Mouse (Mus musculus) kidney, adult 18-20 months (tissue): ENCODE measurements around the gene Cdk5.
A peak's percentile ranks its signal among the peaks of the same experiment; 100 is the strongest.
"Not testable (repeated sequence)": the region's sequence is repeated elsewhere in the genome, so short reads cannot be mapped to it uniquely, and the experiment has no call there.

Experiments
- DNase-seq: peaks from one replicate; pipeline ENCODE4 v3.0.0; 2021

Cdk5 gene

DNA sequence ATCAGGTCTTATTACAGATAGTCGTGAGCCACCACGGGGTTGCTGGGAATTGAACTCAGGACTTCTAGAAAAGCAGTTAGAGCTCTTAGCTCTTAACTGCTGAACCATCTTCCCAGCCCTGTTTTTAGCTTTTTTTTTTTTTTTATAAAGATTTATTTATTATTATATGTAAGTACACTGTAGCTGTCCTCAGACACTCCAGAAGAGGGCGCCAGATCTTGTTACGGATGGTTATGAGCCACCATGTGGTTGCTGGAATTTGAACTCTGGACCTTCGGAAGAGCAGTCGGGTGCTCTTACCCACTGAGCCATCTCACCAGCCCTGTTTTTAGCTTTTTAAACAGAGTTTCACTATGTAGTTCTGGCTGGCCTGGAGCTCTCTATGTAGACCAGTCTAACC, 27.1 kb downstream of the Cdk5 start:
- not testable (repeated sequence) for DNase-seq

DNA sequence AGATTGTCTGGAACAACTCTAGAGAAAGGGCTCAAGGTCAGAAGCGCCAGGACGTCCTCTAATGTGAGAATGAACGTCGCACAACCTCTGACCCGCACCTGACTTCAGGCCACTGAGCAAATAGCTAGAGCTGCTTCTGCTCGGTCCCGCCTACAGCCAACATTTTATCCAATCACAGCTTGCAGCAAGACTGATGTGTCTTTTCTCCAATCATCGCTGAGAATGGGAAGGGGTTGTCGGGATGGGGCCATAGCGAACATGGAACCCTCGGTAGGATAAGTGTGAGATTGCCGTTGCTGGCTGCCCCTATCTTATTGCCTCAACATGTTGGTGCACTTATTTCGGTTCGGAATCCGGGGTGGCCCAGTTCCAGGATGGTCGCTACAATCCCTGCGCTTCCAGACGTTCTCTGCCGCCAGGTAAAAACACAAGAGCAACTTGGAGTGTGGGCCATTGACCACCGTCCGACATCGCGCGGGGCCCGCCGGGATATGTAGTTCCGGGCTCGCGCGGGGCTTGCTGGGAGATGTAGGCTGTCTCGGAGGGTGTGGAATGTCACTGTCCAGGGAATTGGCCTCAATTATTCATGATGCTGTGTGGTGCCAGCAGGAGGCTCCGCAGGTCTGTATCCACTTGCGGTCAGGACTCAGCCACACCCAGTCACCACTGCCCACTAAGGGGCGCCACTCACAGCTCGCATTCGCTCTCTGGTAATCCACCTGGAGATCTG, 29.0 kb downstream of the Cdk5 start:
- peak; percentile 99 for DNase-seq

DNA sequence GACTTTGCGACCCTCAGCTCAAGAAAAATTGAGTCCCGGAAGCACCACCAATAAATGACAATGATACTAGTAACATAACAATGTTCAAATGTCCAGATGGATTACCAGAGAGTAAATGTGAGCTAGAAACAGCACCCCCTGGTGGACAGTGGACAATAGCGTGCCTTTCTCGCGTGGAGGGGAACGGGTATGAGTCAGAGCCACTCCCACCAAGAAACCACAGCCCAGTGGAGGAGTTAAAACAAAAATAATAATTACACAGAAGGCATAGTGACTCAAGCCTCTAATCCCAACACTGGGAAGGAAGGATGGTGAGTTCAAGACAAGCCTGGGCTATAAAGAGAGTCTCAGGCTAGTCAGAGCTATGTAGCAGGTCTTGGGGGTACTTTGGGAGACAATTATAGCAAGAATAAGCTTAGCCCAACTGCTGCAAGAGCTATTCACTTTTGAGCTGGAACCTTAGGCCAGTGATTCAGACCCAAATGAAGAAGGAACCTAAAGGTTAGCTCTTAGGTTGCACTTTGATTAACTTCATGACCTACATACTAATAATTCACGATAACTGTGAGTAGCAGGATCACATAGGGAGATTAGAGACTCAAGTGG, 29.8 kb downstream of the Cdk5 start, which contains the start of gene Abcb8:
TSS of gene Abcb8 (plus strand) at position 272 of the 606 bp plus-strand sequence.
- DNase-seq, result peak; percentile 76

GRCm38 (mm10) chr5:24392724-24393123, 30.6 kb downstream of the Cdk5 start:
- DNase-seq, result no peak

GRCm38 (mm10) chr5:24391864-24392263, 31.5 kb downstream of the Cdk5 start, which contains the start of gene Atg9b:
Gene Atg9b (minus strand): TSS chr5:24392143.
- no peak for DNase-seq

DNA sequence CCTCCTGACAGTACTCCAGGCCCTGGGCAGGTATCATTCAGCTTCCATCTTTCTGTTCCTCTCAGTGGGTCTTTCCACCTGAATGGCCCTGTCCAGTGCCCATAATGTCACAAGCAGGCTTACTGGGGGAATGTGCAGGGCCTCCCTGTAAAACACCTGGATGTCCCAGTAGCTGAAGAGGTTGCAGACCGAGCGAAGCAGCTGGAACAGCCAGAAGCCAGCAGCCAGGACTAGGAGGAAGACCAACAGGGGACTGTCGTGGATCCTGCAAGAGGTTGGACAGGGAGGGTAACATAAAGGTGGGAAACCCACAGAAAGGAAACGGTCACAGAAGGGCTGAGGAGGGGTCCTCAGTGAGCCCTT, 33.7 kb downstream of the Cdk5 start:
- DNase-seq, result no peak

DNA sequence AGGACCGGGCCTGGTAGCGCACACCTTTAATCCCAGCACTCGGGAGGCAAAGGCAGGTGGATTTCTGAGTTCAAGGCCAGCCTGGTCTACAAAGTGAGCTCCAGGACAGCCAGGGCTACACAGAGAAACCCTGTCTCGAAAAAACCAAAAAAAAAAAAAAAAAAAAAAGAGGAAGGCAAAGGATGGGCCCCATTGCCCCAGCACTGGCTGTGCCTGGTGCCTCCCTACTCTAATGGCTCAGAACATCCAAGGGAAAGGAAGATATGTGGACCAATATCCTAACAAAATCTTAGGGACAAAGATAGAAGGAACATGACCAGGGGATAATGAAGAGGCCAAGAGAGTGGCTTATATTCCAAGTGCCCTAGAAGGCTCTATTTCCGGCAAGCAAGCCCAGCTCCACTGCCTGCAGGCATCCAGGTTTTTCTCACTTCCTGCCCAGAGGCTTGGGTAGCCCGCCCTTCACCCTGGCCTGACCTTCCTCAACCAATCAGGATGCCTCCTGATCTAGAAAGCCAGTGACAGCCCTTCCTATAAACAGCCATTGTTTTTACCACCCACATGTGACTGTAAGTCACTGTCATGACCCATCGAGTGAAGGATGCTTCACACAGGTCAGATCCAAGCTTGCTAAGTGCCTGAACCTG, 34.2 kb downstream of the Cdk5 start:
- DNase-seq, result no peak

DNA sequence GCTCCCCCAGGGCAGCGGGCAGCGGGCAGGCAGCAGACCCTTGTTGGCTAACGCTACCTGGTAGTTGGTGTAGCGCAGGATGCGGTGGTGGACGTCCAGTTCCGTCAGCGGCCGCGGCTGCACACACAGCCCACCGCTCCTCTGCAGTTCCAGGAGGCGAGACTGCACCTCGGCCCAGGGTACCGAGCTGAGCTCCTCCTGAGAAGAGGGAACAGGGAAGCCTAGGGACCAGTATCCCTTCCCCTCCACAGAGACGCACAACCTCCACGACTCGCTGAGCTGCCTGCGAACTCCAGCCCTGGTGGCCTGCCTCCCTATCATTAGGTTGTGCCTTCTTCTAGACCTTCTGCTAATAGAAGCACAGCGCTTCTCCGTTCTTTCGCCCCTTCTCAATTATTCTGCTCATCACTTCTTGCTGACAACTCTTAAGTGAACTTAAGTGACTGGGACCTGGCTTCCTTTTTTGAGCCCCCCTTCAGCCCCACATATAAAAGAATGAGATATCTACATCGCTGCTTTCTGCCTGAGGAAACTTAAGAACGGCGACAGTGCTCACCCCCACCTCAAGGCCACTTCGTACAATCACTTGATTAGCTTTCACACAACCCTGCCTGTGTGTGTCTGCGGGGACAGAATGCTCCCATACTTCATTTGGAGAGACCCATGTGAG, 34.9 kb downstream of the Cdk5 start:
- no peak for DNase-seq

DNA sequence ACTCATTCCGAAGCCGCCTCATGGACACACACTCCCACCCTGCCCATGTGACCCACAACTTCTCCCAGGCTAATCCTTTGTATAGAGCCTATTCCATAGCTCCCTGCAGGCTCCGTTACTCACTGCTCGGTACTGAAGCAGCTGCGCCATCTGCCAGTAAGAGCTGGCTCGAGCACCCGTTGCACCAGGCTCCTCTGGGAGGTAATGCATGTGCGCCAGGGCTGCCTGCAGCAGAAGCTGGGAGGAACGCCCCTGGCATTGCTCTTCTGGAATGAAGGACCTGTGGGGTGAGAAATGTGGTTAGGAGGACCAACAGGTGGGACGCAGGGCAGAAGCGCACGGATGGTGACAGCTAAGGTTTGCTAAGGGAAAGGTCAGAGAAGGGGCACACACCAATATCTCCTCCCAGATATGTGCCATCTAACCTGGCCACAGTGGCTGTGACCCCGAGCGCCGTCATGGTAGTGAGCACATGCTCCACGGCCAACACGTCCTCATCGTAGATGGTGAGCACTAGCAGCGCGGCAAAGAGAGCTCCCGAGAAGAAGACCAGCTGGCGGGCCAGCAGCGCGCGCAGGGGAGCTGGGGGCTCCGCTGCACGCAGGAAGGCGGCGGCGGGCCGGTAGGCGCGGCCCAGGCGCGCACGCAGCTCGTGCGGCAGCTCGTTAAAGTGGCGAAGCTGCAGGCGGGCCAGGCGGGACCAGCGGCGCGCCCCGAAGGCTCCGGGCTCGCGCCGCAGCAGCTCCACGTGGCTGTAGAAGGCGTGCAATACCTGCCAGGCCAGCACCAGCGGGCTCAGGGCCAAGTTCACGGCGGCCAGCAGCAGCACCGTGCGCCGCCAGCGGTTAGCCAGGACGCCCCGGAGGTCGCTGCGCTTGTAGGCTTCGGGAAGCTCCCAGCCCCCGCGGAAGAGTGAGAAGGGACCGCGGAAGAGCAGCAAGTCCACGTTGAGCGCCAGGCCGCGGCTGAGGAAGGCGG, 35.8 kb downstream of the Cdk5 start:
- DNase-seq, result peak; percentile 83

- DNase-seq, result no peak
Observed at GRCm38 (mm10) chr5:24385887-24386550, 37.3 kb downstream of the Cdk5 start.

- DNase-seq, result no peak
Observed at GRCm38 (mm10) chr5:24385374-24385773, 38.0 kb downstream of the Cdk5 start.

GRCm38 (mm10) chr5:24384407-24384806, 38.9 kb downstream of the Cdk5 start:
- peak; percentile 40 for DNase-seq

DNA sequence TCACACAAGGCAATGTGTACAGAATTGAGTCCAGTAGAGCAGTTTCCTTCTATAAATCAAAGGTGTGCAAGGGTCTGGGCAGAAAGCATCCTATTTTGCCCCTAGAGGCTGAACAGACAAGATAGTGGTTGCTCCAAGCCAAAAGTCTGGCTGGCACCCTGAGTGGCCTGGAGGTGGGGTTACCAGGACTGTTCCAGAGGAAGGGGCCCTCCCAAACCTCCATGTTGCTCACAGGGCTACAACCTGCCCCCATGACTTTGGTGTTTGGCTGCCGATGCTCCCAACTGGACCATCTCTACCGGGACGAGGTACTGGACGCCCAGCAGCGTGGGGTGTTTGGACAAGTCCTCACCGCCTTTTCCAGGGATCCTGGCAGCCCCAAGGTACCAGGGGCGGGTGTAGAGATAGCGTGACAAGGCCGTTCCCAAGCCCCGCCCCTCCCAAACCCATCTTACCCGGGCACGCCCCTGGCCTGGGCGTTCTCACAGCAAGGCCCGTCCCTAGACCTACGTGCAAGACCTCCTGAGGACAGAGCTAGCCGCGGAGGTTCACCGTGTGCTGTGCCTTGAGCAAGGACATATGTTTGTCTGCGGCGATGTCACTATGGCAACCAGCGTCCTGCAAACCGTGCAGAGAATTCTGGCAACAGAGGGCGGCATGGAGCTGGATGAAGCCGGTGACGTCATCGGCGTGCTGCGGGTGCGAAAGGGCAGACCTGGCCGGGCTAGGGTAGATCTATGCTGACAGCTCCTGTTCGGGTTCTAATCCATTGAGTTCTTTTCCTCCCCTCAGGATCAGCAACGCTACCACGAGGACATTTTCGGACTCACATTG, 40.1 kb downstream of the Cdk5 start:
- DNase-seq, result peak; percentile 89

DNA sequence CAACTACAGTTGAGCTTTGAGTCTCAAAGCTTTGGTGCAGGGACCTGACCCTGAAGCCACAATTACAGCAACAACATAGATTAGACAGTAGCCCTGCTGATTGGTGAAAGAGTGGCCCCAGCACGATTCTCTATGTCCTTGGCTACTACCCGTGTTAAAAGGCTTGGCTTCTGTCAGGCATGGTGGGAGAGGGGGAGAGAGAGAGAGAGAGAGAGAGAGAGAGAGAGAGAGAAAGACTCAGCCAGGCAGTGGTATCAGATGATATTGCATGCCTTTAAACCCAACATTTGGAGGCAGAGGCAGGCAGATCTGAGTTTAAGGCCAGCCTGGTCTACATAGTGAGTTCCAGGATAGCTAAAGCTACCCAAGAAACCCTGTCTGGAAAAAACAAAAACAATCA, 41.3 kb downstream of the Cdk5 start:
- DNase-seq, result no peak

DNA sequence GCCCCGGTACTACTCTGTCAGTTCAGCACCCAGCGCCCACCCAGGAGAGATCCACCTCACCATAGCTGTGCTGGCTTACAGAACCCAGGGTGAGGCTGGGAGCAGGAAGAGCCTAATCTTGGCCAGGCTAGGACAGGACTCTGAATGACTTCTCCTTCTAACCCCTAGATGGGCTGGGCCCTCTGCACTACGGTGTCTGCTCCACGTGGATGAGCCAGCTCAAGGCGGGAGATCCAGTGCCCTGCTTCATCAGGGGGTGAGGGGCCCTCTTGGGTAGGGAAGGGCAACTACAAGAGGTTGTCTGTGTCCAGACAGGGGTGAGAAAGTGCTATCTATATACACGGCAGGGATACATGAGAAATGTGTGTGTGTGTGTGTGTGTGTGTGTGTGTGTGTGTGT, 41.8 kb downstream of the Cdk5 start:
- no peak for DNase-seq

GRCm38 (mm10) chr5:24380499-24380898, 42.8 kb downstream of the Cdk5 start:
- no peak for DNase-seq

GRCm38 (mm10) chr5:24379501-24379900, 43.8 kb downstream of the Cdk5 start:
- no peak for DNase-seq

DNA sequence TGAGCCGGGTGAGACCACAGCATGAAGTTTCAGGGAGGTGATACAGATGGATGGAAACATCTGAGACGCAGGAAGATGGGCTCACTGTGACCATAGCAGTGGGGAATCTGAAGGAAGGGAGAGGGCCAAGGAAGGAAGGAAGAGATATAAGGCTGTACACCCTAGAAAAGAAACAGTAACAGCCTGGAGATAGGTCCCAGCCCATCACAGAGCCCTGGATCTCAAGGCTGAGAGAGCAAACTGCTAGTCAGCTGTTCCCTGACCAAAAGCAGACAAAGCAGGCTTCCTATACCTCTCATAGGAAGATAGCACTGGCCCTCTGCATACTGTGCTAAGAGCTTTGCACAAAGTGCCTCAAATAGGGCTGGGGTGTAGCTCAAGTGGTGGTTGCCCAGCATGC, 44.6 kb downstream of the Cdk5 start:
- DNase-seq, result no peak

DNA sequence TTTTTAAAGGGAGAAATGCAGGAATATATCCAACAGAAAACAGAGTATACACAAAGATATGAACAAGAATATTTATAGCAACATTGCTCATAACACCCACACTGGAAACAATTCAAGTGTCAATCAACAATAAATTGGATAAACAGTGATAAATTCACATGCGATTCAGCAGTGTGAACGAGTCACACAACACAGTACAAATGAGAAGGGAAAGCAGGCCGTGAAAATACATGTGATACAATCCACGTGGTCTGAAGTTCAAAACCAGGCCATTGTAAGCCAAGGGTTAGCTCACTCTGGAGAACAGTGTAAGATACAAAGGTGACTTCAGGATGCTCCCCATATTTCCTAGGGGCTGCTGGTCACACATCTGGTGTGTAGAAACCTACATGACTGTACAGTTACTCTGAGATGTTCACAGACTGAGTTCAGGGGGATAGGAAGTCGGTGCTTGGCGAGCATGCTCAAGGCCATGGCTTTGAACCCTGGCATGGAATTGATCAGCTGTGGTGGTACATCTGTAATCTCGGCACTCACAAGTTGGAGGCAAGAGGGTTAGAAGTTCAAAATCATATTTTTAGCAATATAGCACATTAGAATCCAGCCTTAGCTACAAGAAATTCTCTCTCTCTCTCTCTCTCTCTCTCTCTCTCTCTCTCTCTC, 48.5 kb downstream of the Cdk5 start:
- no peak for DNase-seq

GRCm38 (mm10) chr5:24374216-24374615, 49.1 kb downstream of the Cdk5 start:
- DNase-seq, result no peak
